Mouse (Mus musculus): Measurements from ENCODE around the gene Uck1. TPM values are rescaled to one million over a fixed set of nuclear protein-coding genes. Genes with fewer than 3 reads are reported as not detected.

Uck1 gene
- total RNA-seq, 2 experiments from 2014 or later: 57.5 to 64.7 TPM

DNA sequence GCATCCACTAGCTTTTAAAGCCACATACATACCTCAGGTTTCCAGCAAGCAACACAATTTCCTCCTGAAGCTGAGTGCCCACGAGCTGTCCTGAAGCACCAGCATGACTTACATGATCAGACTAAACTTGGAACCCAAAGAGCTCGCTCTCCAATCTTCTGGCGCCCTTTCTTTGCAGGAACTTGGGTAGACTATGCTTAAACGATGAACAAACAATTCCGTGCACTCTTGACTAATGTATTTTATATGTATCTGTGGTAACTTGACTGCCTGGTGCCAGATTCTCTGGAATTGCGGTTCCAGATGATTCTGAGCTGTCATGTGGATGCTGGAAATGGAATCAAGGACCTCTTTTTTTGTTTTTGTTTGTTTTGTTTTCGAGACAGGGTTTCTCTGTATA, 24.5 kb downstream of the Uck1 start:
- no peak for DNase-seq (ENCODE audit: low spot score in 2 of 2)
- intact Hi-C loops (cut with DNase I): loop anchor here (5.0 kb wide), 1 partner anchor 52 kb away; the partner anchor contains the start of genes Golga2 and Swi5

DNA sequence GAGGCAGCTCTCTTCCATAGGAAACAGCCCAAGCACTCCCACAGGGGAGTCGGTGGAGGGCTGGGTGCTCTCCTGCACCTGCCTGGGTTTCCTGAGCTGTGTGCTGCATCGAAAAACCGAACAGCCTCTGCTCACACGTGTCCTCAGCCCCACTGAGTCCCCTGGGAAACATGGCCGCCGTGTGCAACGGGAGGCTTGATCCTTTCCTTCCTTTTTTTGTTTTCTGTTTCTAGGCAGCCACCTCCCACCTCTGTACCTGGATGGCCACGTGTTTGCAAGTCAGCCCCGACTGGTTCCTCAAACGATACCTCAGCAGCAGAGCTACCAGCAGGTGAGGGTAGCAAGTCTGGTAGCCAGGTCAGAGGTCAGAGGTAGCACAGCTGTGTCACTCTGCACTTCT, 37.9 kb downstream of the Uck1 start:
- DNase-seq (ENCODE audit: low spot score in 2 of 2): no peak
- intact Hi-C loops (cut with DNase I): no loop called here

DNA sequence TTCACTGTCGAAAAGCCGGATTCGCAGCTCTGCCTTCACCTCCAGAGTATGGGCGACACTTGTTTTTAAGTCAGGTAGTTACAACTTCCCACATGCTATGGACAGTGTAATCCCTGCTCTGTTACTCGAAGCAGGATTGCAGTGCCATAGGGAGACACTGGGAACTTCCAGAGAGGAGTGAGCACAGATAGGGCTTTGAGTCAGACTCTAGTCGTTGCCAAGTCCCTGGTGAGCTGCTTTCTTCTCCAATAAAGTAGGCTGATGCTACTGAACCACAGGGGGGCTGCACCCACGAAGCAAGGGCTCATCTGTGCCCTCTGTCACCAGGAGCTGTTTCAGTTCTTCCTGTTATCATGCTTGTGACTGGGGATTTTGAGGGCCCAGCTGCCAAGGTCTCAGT, 38.4 kb downstream of the Uck1 start:
- no peak for DNase-seq (ENCODE audit: low spot score in 2 of 2)

DNA sequence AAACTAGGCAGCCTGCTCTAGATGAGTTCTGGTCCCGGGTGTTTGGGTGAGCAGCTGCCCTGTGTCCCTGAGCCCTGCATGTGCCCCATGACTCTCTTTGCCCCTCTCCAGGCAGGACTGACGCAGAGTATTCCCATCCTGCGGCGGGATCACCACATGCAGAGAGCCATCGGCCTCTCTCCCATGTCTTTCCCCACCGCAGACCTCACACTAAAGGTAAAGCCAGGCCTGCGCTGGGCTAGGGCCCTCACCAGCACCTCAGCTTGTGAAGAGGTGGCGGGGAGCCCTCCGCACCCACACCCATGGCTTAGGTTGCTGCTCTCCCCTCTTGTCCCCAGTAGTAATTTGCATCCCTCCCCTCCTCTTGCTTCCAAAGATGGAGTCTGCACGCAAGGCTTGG, 39.0 kb downstream of the Uck1 start:
- DNase-seq (ENCODE audit: low spot score in 2 of 2): no peak
- intact Hi-C loops (cut with DNase I): no loop called here

More for the DNA sequence above, 38.4 kb downstream of the Uck1 start:
- intact Hi-C loops (cut with DNase I): no loop called here

DNA sequence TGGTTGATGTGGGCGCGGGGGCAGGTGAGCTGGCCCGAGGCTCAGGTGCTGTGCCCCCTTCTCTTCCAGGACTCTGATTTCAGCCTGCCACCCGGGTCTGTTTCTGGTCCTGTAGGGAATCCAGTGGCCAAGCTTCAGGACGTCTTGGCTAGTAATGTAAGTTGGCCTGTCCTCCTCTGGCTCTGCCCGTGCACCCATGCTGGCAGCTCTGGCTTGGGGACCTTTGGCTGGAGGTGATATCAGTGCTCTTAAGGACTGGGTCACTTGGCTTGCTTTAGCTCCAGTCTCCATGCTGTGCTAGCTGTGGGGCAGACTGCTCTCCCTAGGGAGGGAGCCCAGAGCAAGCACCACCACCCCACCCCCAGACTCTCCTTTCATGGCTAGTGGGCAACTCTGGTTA, 39.9 kb downstream of the Uck1 start:
- intact Hi-C loops (cut with DNase I): no loop called here
- no peak for DNase-seq (ENCODE audit: low spot score in 2 of 2)

DNA sequence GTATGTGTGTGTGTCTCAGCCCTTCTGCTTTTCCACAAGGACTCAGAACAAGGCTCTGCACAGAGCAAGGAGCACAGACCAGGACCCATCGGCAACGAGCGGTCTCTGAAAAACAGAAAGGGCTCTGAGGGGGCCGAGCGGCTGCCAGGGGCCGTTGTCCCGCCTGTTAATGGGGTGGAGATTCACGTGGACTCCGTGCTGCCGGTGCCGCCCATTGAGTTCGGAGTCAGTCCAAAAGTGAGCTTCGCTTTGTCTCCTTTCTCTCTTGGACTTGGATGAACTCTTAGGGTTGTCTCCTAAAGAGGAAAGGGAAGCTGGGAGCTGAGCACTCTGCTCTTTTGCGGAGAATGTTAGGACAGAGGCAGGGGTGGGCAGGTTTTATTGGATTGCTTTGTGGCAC, 40.5 kb downstream of the Uck1 start:
- intact Hi-C loops (cut with DNase I): no loop called here
- DNase-seq (ENCODE audit: low spot score in 2 of 2): no peak

DNA sequence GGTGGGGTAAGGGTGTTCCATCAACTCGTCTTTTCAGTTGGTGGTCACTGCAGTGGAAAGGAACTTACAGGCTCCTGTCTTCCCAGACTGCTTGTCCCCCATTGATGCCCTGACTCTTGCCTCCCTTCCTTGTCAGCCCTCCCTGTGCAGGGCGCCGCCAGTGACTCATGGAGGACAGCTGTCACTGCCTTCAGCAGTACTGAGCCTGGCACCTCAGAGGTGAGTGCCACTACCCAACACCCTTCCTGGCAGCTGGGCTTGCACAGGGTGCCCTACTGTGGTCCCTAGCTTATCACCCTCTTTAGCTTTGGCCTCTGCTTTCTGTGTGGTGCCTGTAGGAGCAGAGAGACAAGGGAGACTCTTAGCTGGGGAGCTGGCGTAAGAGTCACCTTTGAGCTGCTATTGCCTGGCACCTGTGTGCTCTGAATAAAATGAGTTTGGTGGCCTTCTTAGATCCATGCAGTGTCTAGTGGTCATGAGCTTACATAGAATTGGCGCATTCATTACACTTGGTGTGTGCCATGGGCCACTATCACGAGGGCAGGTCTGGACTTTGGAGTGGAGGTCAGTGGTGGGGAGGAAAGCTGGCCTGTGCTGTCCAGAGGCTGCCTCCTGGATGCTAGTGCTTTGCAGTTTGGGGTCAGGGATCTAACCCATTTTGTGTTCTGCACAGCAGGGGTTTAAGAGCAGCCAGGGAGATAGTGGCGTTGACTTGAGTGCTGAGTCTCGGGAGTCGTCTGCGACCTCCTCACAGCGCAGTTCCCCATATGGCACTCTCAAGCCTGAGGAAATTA, 41.2 kb downstream of the Uck1 start:
- no peak for DNase-seq (ENCODE audit: low spot score in 2 of 2)
- intact Hi-C loops (cut with DNase I): no loop called here

DNA sequence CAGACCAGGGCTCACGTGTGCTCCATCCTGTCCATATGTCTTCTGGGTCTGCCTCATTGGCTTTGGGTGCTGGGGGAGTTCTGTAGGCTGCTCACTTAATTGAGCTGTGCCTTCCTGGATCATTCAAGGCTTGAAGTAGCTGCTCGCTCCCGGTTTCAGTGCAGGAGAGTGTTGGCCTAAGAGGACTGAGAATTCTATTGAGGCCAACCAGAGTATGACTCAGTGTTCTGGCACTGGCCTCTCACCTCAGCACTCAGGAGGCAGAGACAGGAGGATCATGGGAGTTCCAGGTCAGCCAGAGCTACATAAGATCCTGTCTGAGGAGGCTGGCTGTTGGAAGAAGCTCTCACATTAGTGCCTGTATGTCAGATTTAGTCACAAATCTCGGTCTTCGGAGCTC, 41.8 kb downstream of the Uck1 start:
- intact Hi-C loops (cut with DNase I): no loop called here
- no peak for DNase-seq (ENCODE audit: low spot score in 2 of 2)

DNA sequence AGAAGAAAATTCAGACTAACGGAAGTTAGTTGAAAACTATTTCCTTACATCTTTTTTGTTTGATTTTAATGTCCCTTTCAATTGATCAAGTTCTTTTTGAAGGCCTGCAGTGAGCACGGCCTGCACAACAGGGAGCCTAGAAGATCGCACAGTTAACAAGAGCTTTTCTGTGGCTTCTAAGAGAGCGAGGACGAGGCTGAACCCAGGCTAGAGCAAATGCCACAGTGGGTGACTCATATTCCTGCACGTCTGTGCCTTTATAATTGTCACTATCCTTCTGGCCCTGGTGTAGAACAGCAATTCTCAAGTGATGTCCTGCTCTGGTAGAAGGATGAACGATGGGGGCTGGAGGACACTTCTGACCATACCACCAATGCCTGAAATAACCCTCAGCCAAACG, 42.3 kb downstream of the Uck1 start:
- no peak for DNase-seq (ENCODE audit: low spot score in 2 of 2)
- intact Hi-C loops (cut with DNase I): no loop called here

DNA sequence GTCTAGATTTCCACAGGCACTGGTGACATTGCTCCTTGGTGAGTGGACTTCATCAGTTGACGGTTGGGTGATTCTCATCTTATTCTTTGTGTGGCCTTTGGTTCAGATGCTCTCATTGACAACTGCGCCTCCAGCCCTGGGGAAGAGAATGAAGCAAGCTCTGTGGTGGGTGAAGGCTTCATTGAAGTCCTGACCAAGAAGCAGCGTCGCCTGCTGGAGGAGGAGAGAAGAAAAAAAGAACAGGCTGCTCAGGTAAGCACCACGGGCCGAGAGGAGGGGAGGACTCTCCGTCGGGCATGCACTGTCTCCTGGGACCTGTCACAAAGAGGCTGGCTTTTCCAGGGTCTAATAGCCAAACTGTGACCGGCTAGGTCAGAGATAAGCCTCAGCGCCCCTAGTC, 43.5 kb downstream of the Uck1 start:
- no peak for DNase-seq (ENCODE audit: low spot score in 2 of 2)
- intact Hi-C loops (cut with DNase I): no loop called here

DNA sequence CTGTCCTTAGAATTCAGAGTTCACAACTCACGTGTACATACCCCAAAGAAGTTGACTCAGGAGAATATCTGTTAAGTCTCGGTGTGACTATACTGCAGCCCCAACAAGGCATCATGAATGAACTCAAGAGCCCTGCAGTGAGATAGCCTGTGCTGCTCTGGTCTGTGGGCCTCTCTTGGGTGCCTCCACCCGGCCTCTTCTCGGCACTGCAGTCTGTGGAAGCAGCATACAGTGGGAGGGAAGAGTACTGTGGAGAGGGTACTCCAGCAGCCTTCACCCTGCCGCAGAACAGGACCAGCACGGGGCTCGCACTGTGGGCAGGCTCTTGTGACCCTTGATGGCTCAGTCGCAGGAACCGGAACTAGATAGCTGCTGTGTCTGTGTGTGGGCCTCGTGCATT, 44.4 kb downstream of the Uck1 start:
- no peak for DNase-seq (ENCODE audit: low spot score in 2 of 2)
- intact Hi-C loops (cut with DNase I): no loop called here

DNA sequence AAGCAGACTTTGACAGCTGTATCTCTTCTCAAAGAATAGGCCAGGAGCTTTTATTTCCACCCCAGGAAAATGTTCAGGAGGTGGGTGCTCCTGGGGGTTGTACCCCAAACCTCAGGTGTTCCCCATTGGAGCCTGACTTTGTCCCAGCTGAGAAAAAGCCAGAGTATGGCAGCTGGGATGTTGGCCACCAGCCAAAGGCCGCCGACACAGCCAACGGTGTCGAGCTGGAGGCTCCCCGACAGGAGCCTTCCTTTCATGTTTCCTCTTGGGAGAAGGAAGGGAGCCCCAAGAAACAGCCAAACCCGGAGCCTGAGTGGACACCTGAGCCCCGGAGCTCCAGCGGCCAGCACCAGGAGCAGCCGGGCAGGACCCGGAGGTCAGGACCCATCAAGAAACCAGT, 47.0 kb downstream of the Uck1 start:
- intact Hi-C loops (cut with DNase I): no loop called here
- DNase-seq (ENCODE audit: low spot score in 2 of 2): no peak

DNA sequence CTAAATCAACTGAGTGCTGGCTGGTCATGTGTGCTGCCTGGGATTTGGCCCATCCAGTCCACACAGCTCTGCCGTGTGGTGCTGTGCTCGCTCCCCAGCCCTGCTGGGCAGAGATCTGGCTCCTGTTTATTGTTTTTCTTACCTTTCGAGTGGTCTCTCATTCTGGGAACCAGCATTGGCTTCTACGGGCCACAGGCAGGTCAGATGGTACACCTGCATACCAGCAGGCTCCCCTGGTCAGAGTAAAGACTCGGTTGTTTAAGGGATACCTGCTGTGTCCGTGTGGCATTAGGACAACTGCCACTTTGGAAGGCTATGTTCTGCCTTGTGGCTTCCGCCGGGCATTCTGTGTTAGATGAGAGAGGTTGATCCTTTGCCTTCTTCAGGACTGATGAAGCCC, 48.3 kb downstream of the Uck1 start:
- intact Hi-C loops (cut with DNase I): no loop called here
- no peak for DNase-seq (ENCODE audit: low spot score in 2 of 2)

DNA sequence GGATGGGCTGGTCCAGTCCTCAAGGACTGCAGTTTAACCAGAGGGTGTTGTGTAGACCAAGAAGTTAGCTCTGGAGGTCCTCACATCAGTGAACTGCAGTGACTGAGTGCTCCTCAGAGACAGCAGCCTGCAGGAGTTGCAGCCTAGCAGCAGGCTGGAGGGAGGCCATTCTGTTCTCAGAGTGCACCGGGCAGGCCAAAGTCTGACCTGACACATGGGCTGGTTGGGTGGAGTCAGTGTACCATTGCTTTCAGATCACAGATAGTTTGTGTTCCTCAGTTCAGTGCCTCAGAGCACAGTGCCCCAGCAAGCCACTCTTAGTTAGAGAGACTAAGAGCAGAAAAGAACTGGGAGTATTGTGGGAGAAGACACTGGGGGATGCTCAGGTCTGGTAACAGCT, 52.3 kb downstream of the Uck1 start:
- intact Hi-C loops (cut with DNase I): no loop called here
- no peak for DNase-seq (ENCODE audit: low spot score in 2 of 2)

Other genes starting within 250 kb of the Uck1 start
- gene Fam78a, start 175.3 kb downstream of the Uck1 start, total RNA-seq (2021): 1 to 10 TPM; 3.4 to 4.2 TPM
- gene Plpp7, start 164.6 kb downstream of the Uck1 start, total RNA-seq (2021): 10 to 100 TPM; 24.5 to 28.5 TPM
- 100 to 1,000 TPM; 244 to 245 TPM for gene Prrc2b, start 109.1 kb downstream of the Uck1 start, total RNA-seq (2021)
- 10 to 100 TPM; 21.6 to 23.7 TPM for gene Pomt1, start 23.6 kb downstream of the Uck1 start, total RNA-seq (2021)
- 10 to 100 TPM; 78.9 to 83.9 TPM for gene Golga2, start 27.2 kb upstream of the Uck1 start, total RNA-seq (2021)
- 100 to 1,000 TPM; 204 to 219 TPM for gene Swi5, start 27.9 kb upstream of the Uck1 start, total RNA-seq (2021)
- 10 to 100 TPM; 69.5 to 79.0 TPM for gene Ciz1, start 92.2 kb upstream of the Uck1 start, total RNA-seq (2021)
- 1,000 to 10,000 TPM; 1,093 to 1,153 TPM for gene Dnm1, start 93.2 kb upstream of the Uck1 start, total RNA-seq (2021)
- gene 1110008P14Rik, start 121.8 kb upstream of the Uck1 start, total RNA-seq (2021): 100 to 1,000 TPM; 265 to 282 TPM
- 1 to 10 TPM; 1.5 to 2.6 TPM for gene Lcn2, start 128.1 kb upstream of the Uck1 start, total RNA-seq (2021)
- 10 to 100 TPM; 43.5 to 48.3 TPM for gene Ptges2, start 135.7 kb upstream of the Uck1 start, total RNA-seq (2021)
- 1 to 10 TPM; 4.0 to 4.1 TPM for gene Naif1, start 190.3 kb upstream of the Uck1 start, total RNA-seq (2021)
- gene Slc25a25, start 191.3 kb upstream of the Uck1 start, total RNA-seq (2021): 10 to 100 TPM; 52.1 to 55.4 TPM

Measured in left cerebral cortex, postnatal 14 days (tissue).